Mouse (Mus musculus): ENCODE results near the gene Kmt5c.

Kmt5c gene

DNA sequence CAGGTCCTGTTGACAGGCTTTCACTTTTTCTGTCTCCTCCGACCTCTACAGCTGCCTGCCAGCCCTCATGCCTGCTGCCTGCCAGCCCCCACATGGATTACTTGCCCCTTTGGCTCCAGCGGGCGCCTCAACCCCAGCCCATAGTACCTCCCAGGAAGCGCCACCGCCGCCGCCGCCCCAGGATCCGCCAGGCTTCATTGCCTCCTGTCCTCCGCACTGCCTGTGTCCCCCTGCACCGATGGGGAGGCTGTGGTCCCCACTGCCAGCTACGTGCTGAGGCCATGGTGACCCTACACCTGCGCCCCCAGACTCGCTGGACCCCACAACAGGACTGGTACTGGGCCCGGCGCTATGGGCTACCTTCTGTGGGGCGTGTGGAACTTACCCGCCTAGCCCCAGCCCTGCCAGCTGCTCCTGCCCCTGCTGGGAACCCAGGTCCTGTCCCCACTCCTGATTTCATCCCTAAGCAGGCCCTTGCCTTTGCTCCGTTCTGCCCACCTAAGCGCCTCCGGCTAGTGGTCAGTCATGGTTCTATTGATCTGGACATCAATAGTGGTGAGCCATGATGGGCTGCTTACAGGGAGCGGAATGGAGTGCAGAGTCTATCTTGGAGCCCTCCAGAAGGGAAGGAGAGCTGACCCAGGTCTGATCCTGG, 6.5 kb downstream of the Kmt5c start:
- no peak for ATAC-seq (ENCODE audit: low TSS enrichment)

DNA sequence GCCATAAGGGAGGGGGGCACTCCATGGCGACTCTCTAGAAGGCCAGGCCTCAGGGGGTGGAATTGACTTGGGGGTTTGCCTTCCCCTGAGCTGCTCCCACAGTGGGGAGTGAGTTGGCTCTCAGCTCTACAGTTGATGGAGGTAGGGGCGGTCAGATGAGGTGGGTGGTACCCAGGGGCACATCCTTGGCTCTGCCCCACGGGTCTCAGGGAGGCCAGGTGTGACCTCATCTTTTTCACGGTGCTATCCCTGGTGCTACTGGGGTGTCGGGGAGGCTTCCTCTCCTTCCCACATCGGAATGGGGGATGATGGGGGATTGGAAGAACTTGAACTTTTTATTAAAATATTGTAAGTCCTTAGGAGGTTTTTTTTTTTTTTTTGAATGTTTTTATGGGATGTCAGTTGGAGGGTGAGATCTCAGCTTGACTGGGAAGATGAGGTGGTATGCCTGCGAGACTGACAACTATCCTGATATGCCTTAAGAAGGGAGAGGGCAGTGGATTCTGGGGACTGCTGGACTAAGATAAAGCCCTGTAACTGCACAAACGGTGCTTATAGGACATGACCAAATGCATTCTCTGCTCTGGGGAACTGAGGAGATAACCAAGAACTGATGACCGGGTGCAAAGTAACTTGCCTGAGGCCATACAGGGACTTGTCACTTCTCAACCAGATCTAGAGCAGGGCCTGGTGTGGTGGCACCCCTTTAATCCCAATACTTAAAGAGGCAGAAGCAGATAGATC, 7.4 kb downstream of the Kmt5c start:
- no peak for ATAC-seq (ENCODE audit: low TSS enrichment)

DNA sequence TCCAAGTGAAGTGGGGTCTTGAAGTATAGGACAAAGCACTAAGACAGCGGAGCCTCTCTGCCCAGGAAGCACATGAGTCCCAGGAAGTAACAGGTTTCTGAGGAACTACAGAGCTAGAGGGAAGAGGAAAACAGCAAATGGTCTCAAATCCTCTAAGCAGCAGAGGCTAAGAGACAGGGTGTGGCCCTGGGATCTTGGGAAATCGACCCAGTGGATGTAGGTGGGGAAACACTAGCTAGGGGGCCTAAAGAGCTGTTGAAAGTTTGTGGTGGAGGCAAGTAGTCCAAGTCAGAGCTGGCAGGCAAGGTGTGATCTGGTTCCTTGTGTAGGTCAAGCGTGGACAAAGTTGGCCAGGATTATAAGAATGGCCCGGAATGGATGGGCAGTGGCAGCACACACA, 8.4 kb downstream of the Kmt5c start:
- no peak for ATAC-seq (ENCODE audit: low TSS enrichment)

DNA sequence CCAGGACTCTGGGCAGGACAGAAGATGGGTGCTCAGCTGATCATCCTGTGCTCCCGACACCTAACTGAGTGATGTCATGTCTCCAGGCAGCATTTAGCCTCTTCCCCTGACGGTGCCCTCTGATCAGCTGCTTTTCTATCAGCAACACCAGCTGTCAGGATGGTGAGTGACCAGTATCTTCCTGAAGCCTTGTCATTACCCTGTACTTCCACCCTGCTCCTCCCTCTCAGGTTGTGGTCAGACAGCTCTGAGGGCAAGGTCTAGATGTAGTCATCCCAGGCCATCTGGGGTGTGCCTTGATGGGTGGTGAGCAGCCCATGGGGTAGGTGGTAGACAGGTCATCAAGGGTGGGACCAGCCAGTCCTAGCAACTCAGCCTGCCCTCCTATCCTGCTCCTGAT, 9.3 kb downstream of the Kmt5c start:
- ATAC-seq (ENCODE audit: low TSS enrichment): no peak

DNA sequence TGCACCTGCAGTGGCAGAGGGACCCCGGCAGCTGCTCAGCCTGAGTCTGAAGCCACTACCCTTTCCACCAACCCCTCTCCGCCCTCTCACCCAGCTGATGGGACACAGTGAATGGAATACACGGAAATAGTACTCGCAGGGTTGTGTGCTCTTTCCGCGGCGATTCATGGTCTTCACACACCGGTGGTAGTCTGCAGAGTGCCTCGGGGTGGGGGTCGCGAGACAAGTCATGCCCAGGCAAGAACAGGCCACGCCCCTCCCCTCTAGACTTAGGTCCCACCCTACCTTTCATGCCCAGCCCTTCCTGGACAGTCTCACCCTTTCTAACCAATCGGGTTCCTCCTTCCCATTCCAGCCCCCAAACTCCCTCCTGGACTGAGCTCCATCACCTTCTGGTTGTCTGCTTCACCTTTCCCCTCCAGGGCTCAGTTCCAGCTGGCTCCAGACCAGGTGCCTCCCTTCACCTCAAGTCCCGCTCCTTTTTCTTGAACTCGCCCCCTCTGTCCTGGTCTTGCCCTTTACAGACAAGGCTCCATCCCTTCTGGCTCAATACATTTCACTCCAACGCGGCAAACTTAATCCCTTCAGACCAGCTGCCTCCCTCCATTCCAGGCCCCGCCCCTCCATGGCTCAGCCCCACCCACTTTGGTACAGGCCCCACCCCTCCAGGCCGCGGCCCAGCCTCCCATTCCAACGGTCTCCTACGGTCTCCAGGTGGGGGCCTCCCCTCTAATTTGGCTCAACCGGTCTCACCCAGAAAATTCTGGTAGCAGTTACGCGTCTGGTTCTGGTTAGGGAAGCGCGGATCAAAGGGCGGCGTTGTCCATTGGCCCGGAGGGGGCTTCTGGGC, 12.3 kb downstream of the Kmt5c start:
- no peak for ATAC-seq (ENCODE audit: low TSS enrichment)

DNA sequence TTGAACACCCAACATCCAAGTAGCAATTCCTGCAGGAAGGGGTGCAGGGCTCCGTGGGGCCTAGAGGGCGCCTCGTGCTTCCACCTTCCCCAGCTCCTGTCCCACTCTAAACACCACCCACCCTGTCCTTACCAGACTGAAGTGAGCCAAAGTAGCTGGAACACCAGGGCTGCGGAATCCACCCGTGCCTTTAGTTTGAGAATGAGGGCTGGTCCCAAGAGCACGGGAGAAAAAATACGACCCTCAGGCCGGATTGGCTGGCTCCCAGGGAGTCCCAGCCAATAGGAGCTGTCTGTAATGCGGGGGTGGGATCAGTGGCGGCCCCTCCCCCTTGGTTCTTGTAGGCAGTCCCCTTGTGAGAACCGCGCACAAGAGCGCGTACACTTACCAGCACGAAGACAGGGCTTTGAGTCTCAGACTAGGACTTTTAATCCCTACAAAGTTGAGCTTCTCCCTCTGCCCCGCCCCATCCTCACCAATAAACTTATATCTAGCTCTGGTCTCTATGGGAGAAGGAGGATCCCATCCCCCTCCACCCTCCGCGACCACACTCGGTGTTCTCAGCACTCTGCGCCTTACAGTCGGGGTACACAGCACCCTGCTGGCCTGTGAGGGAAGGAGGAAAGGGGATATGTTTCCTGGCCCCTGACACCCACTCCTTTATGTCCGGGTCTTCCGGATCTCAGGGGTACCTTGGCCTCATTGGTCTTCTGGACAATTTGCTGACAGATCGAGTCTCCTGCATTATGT, 13.1 kb downstream of the Kmt5c start, which contains the start of gene Cox6b2:
Gene Cox6b2 (minus strand): TSS at position 274 of the 750 bp plus-strand sequence.
- peak; percentile 59; the same call in 1 of the 2 replicates for ATAC-seq (ENCODE audit: low TSS enrichment)

DNA sequence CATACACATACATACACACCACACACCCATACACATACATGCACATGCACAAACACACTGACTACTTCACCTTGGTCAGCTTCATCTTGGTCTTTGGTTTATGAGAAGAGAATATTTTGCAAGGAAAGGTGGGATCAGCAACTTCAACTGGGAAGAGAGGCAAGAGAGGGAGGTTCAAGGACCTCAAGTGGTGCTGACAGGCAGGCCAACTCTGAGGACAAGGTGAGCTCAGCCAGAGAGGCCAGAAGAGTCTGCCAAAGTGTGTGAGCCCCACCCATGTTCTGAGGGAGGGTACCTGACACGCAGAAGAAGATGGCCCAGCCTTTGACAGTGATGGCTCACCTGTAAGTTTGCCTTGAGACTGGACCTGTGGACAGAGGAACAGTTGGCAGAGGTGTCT, 19.8 kb downstream of the Kmt5c start:
- ATAC-seq (ENCODE audit: low TSS enrichment): no peak

DNA sequence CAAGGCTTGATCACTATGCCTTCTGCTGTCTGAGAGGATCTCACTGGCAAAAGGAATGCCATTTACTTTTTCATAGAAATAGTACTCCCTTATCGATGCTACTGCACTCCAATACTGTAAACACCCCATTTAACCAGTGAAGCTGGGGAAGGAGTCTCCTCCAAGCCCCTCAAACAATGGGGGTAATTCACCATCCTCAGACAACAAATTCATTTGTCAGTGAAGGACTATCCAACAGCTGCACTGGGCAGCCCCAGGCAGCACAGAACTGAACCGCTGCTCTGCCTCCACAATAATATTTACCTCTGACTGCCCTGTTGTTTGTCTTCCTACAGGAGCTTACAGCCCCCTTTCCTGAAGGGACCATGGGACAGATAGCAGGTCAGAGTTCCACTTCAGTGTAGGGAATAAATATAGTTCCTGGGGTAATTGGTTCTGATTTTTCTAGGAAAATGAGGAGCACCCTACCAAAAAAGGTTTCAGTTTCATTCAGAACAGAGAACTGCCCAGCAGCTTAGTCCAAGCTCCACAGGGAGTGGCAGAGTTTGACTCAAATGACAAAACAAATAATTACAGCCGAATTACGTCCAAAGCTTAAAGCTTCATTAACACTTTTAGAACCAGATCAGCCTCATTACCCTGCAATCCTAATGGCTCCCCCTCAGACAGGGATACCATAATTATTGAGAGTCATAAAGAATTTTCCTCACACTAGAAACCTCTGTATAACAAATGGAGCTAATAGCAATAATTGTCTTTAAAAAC, 25.2 kb downstream of the Kmt5c start:
- peak; percentile 31; the same call in 1 of the 2 replicates for ATAC-seq (ENCODE audit: low TSS enrichment)

DNA sequence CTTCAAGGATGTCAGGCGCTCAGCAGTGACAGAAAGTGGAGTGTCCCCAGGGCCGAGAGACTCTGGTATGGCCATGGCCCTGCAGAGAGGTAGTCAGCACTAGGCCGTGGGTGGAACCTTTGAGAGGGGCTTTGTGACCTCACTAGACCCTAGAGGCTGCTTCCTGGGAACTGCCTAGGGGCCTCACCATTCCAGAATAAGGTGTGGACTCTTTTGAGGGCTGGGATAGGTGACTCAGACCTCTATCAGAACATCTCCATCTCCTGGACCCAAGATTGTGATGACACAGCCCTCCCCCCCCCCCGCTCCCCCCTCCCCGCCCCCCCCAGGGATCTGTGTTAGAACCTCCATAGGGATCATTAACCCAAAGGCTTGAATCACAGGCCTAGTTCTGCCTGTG, 31.3 kb downstream of the Kmt5c start, which contains the start of gene Fam71e2:
Gene Fam71e2 (minus strand): TSS at position 101 of the 400 bp plus-strand sequence.
- ATAC-seq (ENCODE audit: low TSS enrichment): no peak

DNA sequence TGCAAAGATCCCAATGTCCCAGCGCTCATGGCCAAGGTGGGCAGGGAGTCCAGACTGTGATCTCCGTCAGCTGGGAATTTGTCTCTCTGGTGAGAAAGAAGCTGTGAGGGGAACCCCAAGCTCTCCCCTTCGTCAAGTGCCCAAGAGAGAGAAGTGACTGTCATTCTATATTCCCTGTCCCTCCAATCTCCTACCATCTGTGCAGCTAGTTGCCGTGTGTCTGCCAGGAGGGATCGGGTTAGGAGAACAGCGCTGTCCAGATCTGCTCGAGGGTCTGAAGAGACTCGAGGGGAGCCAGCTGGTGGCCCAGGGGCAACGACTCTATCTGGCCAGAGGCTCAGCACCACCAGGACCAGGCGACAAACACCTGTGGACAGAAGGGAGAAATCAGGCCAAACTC, 36.2 kb downstream of the Kmt5c start:
- no peak for ATAC-seq (ENCODE audit: low TSS enrichment)

DNA sequence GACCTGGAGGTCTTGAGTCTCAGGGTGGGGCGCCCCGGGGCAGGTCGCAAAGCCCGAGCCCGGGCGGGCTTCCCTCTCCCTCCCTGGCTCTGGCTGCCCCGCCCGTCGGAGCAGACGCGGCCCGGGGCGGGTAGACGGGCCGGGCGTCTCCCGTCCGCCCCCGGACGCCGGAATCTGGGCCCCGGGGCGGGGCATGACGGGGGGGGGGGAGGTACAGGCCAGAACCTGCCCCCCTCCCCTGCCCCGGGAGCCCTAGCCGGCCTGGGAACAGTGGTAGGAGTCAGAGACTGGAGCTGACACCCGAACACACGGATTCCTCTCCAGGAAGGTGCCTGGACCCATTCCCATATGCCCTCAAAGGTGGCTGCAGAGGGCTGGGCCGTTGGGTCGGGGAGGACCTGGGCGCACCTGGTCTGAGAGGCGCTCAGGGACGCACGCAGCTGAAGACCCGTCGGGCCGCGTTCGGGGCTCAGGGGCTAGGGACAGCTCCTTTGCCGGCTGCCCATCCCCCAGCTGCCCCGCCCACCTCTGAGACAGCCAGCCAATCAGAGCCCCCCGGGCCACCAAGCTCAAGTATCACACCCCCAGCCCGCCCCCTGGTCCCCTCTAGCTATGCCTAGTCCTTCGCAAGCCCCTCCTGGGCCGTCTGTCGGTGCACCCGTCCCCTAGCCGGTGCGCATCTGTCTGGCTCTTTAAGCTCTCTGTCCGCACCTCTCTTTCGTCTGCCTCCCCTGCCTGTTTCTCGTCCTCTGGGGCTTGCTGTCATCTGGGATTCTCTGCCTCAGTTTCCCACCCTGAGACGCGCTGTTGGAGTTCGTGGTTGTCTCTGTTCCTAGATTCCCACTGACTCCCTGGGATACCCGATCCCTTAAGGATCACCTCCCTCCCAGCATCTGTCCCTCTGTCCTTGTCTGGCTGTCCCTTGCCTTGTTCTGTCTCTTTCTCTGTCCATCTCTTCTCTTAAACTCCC, 37.2 kb downstream of the Kmt5c start:
- ATAC-seq (ENCODE audit: low TSS enrichment): no peak

DNA sequence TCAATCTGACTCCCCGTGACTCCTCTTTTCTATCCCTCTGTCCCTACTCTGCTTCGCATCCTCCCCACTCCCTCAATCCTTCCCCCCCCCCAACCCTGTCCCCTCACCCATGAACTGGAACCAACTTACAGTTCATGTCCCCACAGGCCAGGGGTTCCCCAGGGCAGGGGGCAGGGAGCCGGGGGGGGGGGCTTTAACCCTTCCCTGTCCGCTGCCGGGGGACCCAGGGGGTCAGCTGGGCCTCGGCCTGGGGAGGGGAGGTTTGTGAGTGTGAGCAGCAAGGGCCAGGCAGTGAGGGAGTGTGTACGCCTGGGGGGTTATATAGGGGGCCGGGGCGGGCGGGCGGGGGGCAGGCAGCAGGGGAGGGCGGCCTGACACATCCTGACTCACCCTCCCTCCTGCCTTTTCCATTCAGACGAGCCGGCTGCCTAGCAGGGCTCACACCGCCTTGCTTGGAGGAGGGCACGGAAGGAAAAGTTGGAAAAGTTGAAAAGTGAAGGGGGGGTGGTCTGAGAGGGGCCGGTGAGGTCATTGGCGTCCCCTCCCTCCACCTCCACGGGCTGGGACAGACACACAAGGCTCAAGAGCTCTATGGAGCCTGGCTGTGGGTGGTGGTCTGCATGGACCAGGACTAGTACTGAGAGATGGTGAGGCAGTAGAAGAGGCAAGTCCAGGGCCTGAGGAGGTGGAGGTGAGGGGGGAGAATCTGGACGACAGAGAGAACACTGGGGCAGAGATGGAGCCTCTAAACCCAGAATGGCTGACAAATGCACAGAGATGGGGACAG, 38.1 kb downstream of the Kmt5c start:
- no peak for ATAC-seq (ENCODE audit: low TSS enrichment)

DNA sequence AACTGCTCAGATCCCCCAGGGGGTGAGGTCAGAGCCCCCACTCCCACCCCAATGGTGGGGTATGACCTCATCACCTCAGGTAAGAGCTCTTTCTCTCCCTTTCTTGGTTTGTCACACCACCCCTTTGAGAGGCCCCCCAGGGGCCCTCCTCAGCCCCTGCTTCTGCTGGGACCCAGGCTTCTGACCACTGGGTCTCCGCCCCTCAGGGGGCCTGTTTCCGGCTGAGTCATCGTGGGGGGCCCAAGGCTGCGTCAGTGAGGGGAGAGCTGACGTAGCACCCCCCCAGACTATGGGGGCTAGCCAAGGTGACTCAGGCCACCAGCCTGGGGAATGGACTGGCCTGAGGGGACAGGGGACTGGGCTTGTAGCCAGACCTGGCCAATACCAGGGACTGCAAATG, 40.0 kb downstream of the Kmt5c start:
- ATAC-seq (ENCODE audit: low TSS enrichment): no peak

DNA sequence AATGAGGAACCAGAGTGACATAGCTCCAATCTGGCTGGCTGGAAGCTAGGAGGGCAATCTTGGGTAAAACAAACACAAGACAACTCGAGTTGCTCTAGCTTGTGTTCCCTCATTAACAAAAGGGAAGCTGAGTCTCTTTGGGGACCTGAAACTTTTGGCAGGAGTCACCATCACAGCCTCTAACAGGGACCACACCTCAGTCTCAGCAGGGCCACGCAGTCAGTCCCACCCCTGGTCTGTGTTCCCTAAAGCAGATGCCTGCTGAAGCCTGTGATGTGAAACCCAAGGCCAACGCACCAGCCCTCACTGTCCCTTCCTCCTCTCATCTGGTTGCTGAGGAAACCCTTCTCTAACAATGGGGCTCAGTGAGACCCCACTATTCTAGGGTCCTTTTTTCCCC, 42.2 kb downstream of the Kmt5c start:
- ATAC-seq (ENCODE audit: low TSS enrichment): no peak

DNA sequence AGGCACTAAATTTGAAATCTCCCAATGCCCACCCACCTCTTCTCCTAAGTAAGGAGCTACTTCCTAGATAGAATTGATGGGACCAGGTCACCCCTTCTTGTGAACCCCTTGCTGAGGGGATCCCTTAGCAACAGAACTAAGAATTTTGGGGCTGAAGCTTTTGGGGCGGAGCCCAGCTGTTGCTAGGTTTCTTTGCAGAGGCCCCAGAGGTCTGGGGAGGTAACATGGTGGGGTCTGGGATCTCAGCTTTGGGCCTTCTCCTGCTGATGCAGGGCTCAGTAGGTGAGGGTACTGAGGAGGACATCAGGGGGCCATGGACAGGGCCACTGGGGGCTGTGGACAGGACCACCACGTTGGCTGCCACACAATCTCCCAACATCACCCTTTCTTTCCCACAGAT, 42.8 kb downstream of the Kmt5c start, which contains the start of the genes Il11 and Tmem190:
Gene Il11 (minus strand): TSS at position 101 of the 400 bp plus-strand sequence.
Gene Tmem190 (plus strand): TSS at position 179 of the 400 bp plus-strand sequence.
- ATAC-seq (ENCODE audit: low TSS enrichment): no peak

DNA sequence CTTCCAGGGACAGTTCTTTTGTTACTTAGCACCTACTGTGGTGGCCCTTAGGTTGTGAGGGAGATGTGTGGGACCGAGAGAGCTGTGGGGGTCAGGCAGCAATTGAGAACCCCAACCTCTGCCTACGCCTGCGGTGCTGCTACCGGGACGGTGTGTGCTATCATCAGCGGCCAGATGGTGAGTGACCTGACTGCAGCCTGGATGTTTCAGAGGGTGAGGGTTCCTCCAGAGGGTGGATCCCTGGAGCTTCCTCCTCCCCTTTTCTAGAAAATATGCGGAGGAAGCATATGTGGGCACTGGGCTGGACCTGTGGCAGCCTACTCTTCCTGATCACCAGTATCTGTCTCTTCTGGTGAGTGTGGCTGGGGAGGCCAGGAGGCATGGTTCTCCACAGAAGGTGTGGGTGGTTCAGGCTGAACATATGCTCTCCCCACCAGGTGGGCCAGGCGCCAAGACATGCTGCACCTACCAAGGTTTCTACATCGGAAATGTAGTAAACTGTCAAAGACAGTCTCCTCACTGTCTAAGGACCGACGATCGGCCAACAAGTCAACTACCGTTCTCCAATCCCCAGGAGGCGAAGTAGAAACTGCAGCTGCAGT, 43.9 kb downstream of the Kmt5c start:
- peak; percentile 77 for ATAC-seq (ENCODE audit: low TSS enrichment)

DNA sequence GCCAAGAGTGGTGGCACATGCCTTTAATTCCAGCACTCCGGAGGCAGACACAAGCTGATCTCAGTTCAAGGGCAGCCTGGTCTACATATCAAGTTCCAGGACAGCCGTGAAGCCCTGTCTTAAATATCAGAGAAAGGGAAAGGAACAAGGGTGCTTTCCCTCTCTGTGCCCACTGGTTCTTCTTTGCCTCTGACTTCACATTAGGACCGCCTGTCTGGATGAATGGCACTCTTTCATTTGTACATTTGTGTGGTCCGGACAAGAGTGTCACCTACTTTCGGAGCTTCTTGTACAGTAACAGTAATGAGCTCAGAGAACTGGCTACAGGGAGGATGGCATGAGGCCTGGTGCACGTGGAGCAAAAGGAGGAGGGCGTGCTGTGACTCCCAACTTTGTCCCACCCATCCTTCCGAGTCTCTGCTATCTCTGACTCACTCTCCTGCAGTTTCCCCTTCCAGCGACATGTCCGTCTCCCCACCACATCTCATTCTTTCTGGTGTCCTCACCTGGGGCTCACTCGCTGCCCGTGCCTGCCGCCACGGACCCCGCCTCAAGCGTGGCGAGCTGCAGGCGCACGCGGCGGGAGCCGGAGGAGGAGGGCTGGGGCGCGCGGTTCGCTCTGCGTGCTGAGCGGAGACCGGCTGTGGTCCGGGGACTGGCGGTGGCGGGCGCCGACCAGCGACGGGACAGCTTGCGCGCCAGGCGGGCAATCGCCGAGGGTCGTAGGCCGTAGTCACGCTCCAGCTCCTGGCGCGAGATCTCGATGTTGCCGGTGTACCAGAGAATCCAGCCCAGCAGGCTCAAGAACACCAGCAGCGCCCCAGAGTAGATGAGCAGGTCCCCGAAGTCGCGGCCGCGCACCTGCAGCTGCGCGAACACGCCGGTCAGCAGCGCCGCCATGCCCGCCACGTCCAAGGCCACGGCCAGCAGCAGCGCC, 48.9 kb downstream of the Kmt5c start:
- ATAC-seq (ENCODE audit: low TSS enrichment): peak; percentile 26; the same call in 1 of the 2 replicates

Measured in frontal cortex, adult (tissue).